Mouse (Mus musculus) midbrain, embryonic 11.5 days (tissue): ENCODE results near the gene Ramp1. TPM values are rescaled to one million over a fixed set of nuclear protein-coding genes. Genes with fewer than 3 reads are reported as not detected.

Source experiments
- ATAC-seq: fragments of 200-750 bp; cut with Nextera tagmentation; 2 replicates; pipeline ENCODE4 v1.8.0; 2017; ENCODE audit warnings: moderate TSS enrichment, moderate library complexity; ENCODE audit not compliant: low FRiP score
- DNase-seq: peaks from one replicate; pipeline ENCODE4 v3.0.0; 2015; ENCODE audit warnings: low spot score; ENCODE audit errors: missing footprints
- H3K27ac ChIP-seq: fragments of 300-500 bp; sonication (generic); 2 replicates; pipeline ENCODE4 v1.5.1; 2014; ENCODE audit warnings: low read depth, low read length
- H3K27me3 ChIP-seq: fragments of 300-500 bp; sonication (generic); 2 replicates; pipeline ENCODE4 v1.6.1; 2014; ENCODE audit warnings: mild to moderate bottlenecking, low read length, moderate library complexity, mixed read lengths; ENCODE audit not compliant: control insufficient read depth, insufficient read depth
- H3K36me3 ChIP-seq: fragments of 300-500 bp; sonication (generic); 2 replicates; pipeline ENCODE4 v1.6.1; 2014; ENCODE audit warnings: mild to moderate bottlenecking, low read length, moderate library complexity, mixed read lengths; ENCODE audit not compliant: control insufficient read depth, insufficient read depth
- H3K4me1 ChIP-seq: fragments of 300-500 bp; sonication (generic); 2 replicates; pipeline ENCODE4 v1.6.1; 2014; ENCODE audit warnings: low read length; ENCODE audit not compliant: control insufficient read depth, insufficient read depth
- H3K4me2 ChIP-seq: fragments of 300-500 bp; sonication (generic); 2 replicates; pipeline ENCODE4 v1.6.1; 2014; ENCODE audit warnings: mild to moderate bottlenecking, moderate library complexity
- H3K4me3 ChIP-seq: fragments of 300-500 bp; sonication (generic); 2 replicates; pipeline ENCODE4 v1.5.1; 2014; ENCODE audit warnings: low read depth, low read length
- H3K9ac ChIP-seq: fragments of 300-500 bp; sonication (generic); 2 replicates; pipeline ENCODE4 v1.6.1; 2014; ENCODE audit warnings: low read length
- H3K9me3 ChIP-seq: fragments of 300-500 bp; sonication (generic); 2 replicates; pipeline ENCODE4 v1.6.1; 2016; ENCODE audit warnings: low read length; ENCODE audit not compliant: control insufficient read depth
- WGBS: fragments of 180-500 bp; shearing (Covaris S2); extraction: QIAGEN DNeasy Blood & Tissue Kit; methylation state at CpG from one replicate; pipeline ENCODE4 v1.1.7; 2014; 5-methylcytosine and 5-hydroxymethylcytosine counted together
- polyA plus RNA-seq: library from polyadenylated mRNA; unstranded; fragments of >200 nt; fragmentation: Nextera tagmentation; extraction: Ambion mirVana; gene quantifications from 2 replicates; pipeline ENCODE4 v1.2.1, GENCODE M21; 2014

The Ramp1 gene
- 0.50 and 0.85 TPM in 2 replicates for polyA plus RNA-seq

DNA sequence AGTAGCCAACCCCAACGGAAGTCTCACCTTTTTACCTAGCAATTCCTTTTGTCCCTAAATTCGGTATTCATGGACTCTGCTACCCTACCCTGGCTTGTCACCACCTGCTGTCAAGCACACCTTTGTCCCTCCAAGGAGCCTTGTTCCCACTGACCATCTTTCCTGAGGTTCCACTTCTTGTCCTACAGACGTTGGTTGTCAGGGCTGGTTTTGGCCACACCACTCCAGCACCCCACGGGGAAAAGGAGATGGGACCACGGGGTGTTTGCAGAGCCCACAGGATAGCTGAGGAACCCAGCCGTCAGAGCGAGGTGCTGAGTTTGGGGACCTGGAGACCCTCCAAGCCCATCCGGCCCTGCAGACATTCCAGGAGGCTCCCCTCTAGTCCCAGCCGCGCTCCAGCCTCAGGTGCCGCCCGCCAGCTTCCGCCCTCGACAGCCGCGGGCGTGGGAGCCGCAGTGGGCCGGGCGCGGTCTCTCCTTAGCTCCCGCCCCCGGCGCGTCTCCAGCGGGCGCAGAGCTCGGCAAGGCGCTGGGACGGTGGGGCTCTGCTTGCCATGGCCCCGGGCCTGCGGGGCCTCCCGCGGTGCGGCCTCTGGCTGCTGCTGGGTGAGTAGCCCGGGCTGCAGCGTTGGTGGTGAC is at the start of gene Ramp1:
Ramp1 (plus strand) TSS at position 290 of the 641 bp plus-strand sequence.
- DNase-seq, result peak; percentile 91
- Histone ChIP-seq H3K27ac (no peak within 1 kb of the TSS), H3K36me3 (no peaks in the 10 kb centered on the region), H3K4me3 (peak within 1 kb of the TSS; percentile 28), H3K9ac (peak within 1 kb of the TSS; percentile 44), H3K9me3 (no peaks in the 10 kb centered on the region), H3K4me1 (0 out of 2 replicates have a peak, but pooled peaks cover 2% of the 10 kb centered on the region), H3K27me3 (peaks cover 14% of the 10 kb centered on the region), H3K4me2 (peak within 1 kb of the TSS; percentile 66)
- no peak for ATAC-seq
- WGBS, result 5% methylated on average over 37 of the region's 37 CpGs

DNA sequence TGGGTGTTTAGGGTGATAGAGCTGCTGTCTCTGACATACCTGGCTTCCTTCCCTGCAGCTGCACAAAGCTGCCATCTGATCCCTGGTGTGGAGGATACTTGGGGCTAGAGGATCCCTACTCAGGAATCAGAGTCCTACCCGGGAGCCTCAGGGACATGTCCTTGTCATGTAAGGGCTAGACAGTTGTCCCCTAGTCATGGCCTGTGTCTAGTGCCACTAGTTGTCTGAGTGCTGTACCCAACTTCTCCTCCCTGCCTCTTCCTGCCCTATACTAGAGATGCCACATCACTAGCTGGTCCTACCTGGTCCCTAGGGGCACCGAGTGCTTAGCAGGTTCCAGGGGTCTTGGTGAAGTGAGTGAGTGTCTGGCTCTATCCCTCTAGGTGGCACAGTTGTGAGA is 42.6 kb upstream of the Ramp1 start:
- ATAC-seq (no peak), DNase-seq (no peak)
- H3K4me2 ChIP-seq, result no peak overlapping the region
- WGBS, result 86% methylated on average over 2 of the region's 2 CpGs
- H3K27me3 ChIP-seq, result no peaks in the 10 kb centered on the region
- no peaks in the 10 kb centered on the region for H3K4me1 ChIP-seq
- no peaks in the 10 kb centered on the region for H3K9me3 ChIP-seq
- H3K9ac ChIP-seq, result no peak overlapping the region
- H3K4me3 ChIP-seq, result no peak overlapping the region
- no peak overlapping the region for H3K27ac ChIP-seq
- H3K36me3 ChIP-seq, result no peaks in the 10 kb centered on the region

GRCm38 (mm10) chr1:91144813-91145212 is 34.8 kb upstream of the Ramp1 start, which contains the start of gene Rbm44:
TSS of gene Rbm44 (plus strand) at chr1:91145089.
- Histone ChIP-seq H3K27ac (no peak within 1 kb of the TSS), H3K9ac (no peak within 1 kb of the TSS), H3K9me3 (no peaks in the 10 kb centered on the region), H3K4me2 (no peak within 1 kb of the TSS), H3K27me3 (no peaks in the 10 kb centered on the region), H3K4me3 (no peak within 1 kb of the TSS), H3K36me3 (no peaks in the 10 kb centered on the region), H3K4me1 (no peaks in the 10 kb centered on the region)
- DNase-seq, result no peak
- ATAC-seq, result no peak
- 66% methylated on average over 20 of the region's 20 CpGs for WGBS

GRCm38 (mm10) chr1:91151509-91151908 is 28.1 kb upstream of the Ramp1 start:
- 59% methylated on average over 2 of the region's 2 CpGs for WGBS
- H3K9me3 ChIP-seq, result no peaks in the 10 kb centered on the region
- no peak overlapping the region for H3K4me2 ChIP-seq
- no peak for ATAC-seq
- no peak for DNase-seq
- H3K4me1 ChIP-seq, result no peaks in the 10 kb centered on the region
- no peaks in the 10 kb centered on the region for H3K36me3 ChIP-seq
- H3K27me3 ChIP-seq, result no peaks in the 10 kb centered on the region
- H3K4me3 ChIP-seq, result no peak overlapping the region
- no peak overlapping the region for H3K27ac ChIP-seq
- no peak overlapping the region for H3K9ac ChIP-seq

- WGBS, result 85% methylated on average over 6 of the region's 6 CpGs
- no peaks in the 10 kb centered on the region for H3K27me3 ChIP-seq
- ATAC-seq (no peak), DNase-seq (no peak)
- H3K27ac ChIP-seq, result no peak overlapping the region
- H3K36me3 ChIP-seq, result no peaks in the 10 kb centered on the region
- H3K4me2 ChIP-seq, result no peak overlapping the region
- H3K9me3 ChIP-seq, result no peaks in the 10 kb centered on the region
- no peak overlapping the region for H3K4me3 ChIP-seq
- H3K9ac ChIP-seq, result no peak overlapping the region
- no peaks in the 10 kb centered on the region for H3K4me1 ChIP-seq
These were observed 12.8 kb upstream of the Ramp1 start for GRCm38 (mm10) chr1:91166798-91167197.

DNA sequence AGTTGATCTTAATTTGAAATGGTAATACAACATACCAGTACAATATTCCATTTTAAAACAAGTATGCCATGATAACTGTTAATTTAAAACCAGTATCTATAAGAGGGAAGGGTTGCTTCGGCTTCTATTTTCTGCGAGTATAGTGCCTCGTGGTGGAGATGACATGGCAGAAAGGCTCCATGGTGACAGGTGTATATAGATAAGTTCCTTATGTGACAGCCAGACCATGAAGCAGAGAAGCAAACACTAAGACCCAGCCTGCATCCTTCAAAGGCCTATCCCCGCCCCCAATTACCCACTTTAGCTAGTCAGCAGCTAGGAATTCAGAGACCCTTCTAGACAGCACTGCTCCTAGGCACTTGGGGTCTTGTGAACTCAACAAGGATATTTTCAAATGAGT is 10.5 kb upstream of the Ramp1 start:
- no peak overlapping the region for H3K4me2 ChIP-seq
- H3K9ac ChIP-seq, result no peak overlapping the region
- H3K9me3 ChIP-seq, result no peaks in the 10 kb centered on the region
- no peaks in the 10 kb centered on the region for H3K36me3 ChIP-seq
- DNase-seq, result no peak
- H3K27ac ChIP-seq, result no peak overlapping the region
- no peak for ATAC-seq
- H3K4me3 ChIP-seq, result no peak overlapping the region
- no peaks in the 10 kb centered on the region for H3K4me1 ChIP-seq
- WGBS, result 78% methylated on average over 4 of the region's 4 CpGs
- no peaks in the 10 kb centered on the region for H3K27me3 ChIP-seq

DNA sequence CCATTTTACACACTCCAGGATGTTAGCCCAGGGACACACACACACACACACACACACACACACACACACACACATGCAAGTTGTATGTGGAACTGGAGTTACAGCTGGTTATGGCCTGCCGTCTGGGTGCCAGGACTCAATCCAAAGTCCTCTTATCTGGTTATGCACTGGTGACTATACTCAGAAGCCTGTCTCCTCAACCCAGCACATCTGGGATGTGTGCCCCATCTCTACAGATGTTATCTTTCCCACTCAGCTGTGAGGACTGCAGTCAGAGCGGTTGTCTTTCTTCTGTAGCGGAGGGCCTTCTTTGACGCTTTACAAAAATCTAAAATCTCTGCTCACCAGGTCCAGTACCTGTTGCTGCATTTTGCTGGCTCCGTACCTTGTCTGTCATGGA is 4.8 kb upstream of the Ramp1 start:
- H3K36me3 ChIP-seq, result no peaks in the 10 kb centered on the region
- no peaks in the 10 kb centered on the region for H3K4me1 ChIP-seq
- H3K27me3 ChIP-seq, result peaks cover 7% of the 10 kb centered on the region
- H3K4me2 ChIP-seq, result no peak overlapping the region
- WGBS, result 94% methylated on average over 5 of the region's 5 CpGs
- ATAC-seq, result no peak
- no peak overlapping the region for H3K4me3 ChIP-seq
- H3K9ac ChIP-seq, result no peak overlapping the region
- no peak overlapping the region for H3K27ac ChIP-seq
- no peak for DNase-seq
- H3K9me3 ChIP-seq, result no peaks in the 10 kb centered on the region

DNA sequence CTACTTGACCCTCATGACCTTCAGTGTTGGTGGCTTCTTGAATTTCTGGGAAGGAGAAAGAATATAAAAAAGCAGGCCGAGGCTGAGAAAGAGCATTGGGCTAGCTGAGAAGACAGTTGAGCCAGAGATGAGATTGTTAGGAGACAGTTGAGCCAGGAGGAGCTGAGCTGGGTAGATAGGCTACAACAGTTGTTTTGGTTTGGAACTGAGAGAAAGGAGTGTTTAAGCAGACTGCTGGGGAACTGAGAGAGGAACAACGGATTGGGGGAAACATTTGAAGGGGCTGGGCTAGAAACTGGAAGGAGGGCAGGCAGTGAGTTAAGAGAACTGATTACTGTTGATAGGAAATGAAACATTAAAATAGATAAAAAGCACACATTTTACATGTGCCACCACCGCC is 3.6 kb upstream of the Ramp1 start:
- Histone ChIP-seq H3K4me1 (0 out of 2 replicates have a peak, but pooled peaks cover 2% of the 10 kb centered on the region), H3K9me3 (no peaks in the 10 kb centered on the region), H3K27me3 (peaks cover 14% of the 10 kb centered on the region), H3K9ac (no peak overlapping the region), H3K4me3 (no peak overlapping the region), H3K27ac (no peak overlapping the region), H3K4me2 (no peak overlapping the region), H3K36me3 (no peaks in the 10 kb centered on the region)
- 55% methylated on average over 3 of the region's 3 CpGs for WGBS
- ATAC-seq (no peak), DNase-seq (no peak)

- H3K27ac ChIP-seq, result no peak overlapping the region
- H3K4me2 ChIP-seq, result no peak overlapping the region
- H3K9ac ChIP-seq, result no peak overlapping the region
- no peak for DNase-seq
- peaks cover 14% of the 10 kb centered on the region for H3K27me3 ChIP-seq
- H3K4me1 ChIP-seq, result 0 out of 2 replicates have a peak, but pooled peaks cover 2% of the 10 kb centered on the region
- no peak for ATAC-seq
- 77% methylated on average over 4 of the region's 4 CpGs for WGBS
- no peaks in the 10 kb centered on the region for H3K36me3 ChIP-seq
- H3K4me3 ChIP-seq, result no peak overlapping the region
- no peaks in the 10 kb centered on the region for H3K9me3 ChIP-seq
These were observed 2.8 kb upstream of the Ramp1 start for GRCm38 (mm10) chr1:91176871-91177270.
